Mouse (Mus musculus): ENCODE measurements around the gene Cops2. TPM values are rescaled to one million over a fixed set of nuclear protein-coding genes. Genes with fewer than 3 reads are reported as not detected.
A peak's percentile ranks its signal among the peaks of the same experiment; 100 is the strongest.

Cops2 gene
- polyA plus RNA-seq, 1 experiment from 2014 or later = 85.9 TPM

GRCm38 (mm10) chr2:125784392-125784791 is 74.5 kb downstream of the Cops2 start:
- ATAC-seq (ENCODE audit: insufficient read depth) (no peak), DNase-seq (no peak)
- 65% methylated on average over 4 of the region's 4 CpGs for WGBS
- Histone ChIP-seq H3K9me3 (ENCODE audit: low read depth, low read length) (no peaks in the 10 kb centered on the region), H3K27me3 (ENCODE audit: insufficient read depth, low read length) (no peaks in the 10 kb centered on the region), H3K9ac (no peak overlapping the region), H3K4me3 (ENCODE audit: low read depth, low read length) (no peak overlapping the region), H3K4me1 (ENCODE audit: insufficient read depth) (peaks cover 7% of the 10 kb centered on the region), H3K27ac (ENCODE audit: low read depth) (no peak overlapping the region), H3K36me3 (ENCODE audit: insufficient read depth) (peaks cover 5% of the 10 kb centered on the region; the same call in 1 of the 2 replicates), H3K4me2 (no peak overlapping the region)
- TF ChIP-seq CTCF (IDR thresholded peaks at IDR 0.05; ENCODE audit: low read depth) = no peak

GRCm38 (mm10) chr2:125783868-125784267 is 75.1 kb downstream of the Cops2 start:
- DNase-seq (no peak), ATAC-seq (ENCODE audit: insufficient read depth) (no peak)
- Histone ChIP-seq H3K4me3 (ENCODE audit: low read depth, low read length) (no peak overlapping the region), H3K27me3 (ENCODE audit: insufficient read depth, low read length) (no peaks in the 10 kb centered on the region), H3K36me3 (ENCODE audit: insufficient read depth) (peaks cover 5% of the 10 kb centered on the region; the same call in 1 of the 2 replicates), H3K9ac (no peak overlapping the region), H3K9me3 (ENCODE audit: low read depth, low read length) (no peaks in the 10 kb centered on the region), H3K27ac (ENCODE audit: low read depth) (no peak overlapping the region), H3K4me1 (ENCODE audit: insufficient read depth) (peaks cover 7% of the 10 kb centered on the region), H3K4me2 (no peak overlapping the region)
- WGBS = 43% methylated on average over 4 of the region's 4 CpGs
- no peak for TF ChIP-seq CTCF (IDR thresholded peaks at IDR 0.05; ENCODE audit: low read depth)

GRCm38 (mm10) chr2:125782719-125783109 is 76.2 kb downstream of the Cops2 start, which contains the start of gene Secisbp2l:
TSS of gene Secisbp2l (minus strand) at chr2:125782870.
- peak within 1 kb of the TSS; percentile 51 for H3K27ac ChIP-seq (ENCODE audit: low read depth)
- H3K27me3 ChIP-seq (ENCODE audit: insufficient read depth, low read length) = no peaks in the 10 kb centered on the region
- DNase-seq (peak; percentile 95), ATAC-seq (ENCODE audit: insufficient read depth) (peak; percentile 97)
- peak within 1 kb of the TSS; percentile 85 for H3K4me3 ChIP-seq (ENCODE audit: low read depth, low read length)
- H3K9ac ChIP-seq = peak within 1 kb of the TSS; percentile 90
- peaks cover 5% of the 10 kb centered on the region; the same call in 1 of the 2 replicates for H3K36me3 ChIP-seq (ENCODE audit: insufficient read depth)
- no peaks in the 10 kb centered on the region for H3K9me3 ChIP-seq (ENCODE audit: low read depth, low read length)
- peaks cover 7% of the 10 kb centered on the region for H3K4me1 ChIP-seq (ENCODE audit: insufficient read depth)
- WGBS = under 1% methylated on average over 27 of the region's 28 CpGs
- H3K4me2 ChIP-seq = peak within 1 kb of the TSS; percentile 80
- no peak for TF ChIP-seq CTCF (IDR thresholded peaks at IDR 0.05; ENCODE audit: low read depth)

GRCm38 (mm10) chr2:125781978-125782718 is 76.8 kb downstream of the Cops2 start:
- Histone ChIP-seq H3K9me3 (ENCODE audit: low read depth, low read length) (no peaks in the 10 kb centered on the region), H3K4me1 (ENCODE audit: insufficient read depth) (peaks cover 7% of the 10 kb centered on the region), H3K27me3 (ENCODE audit: insufficient read depth, low read length) (no peaks in the 10 kb centered on the region), H3K27ac (ENCODE audit: low read depth) (peak overlapping the region; percentile 51), H3K9ac (peak overlapping the region; percentile 90), H3K4me3 (ENCODE audit: low read depth, low read length) (peak overlapping the region; percentile 85), H3K36me3 (ENCODE audit: insufficient read depth) (peaks cover 5% of the 10 kb centered on the region; the same call in 1 of the 2 replicates), H3K4me2 (peak overlapping the region; percentile 80)
- 2% methylated on average over 44 of the region's 44 CpGs for WGBS
- no peak for TF ChIP-seq CTCF (IDR thresholded peaks at IDR 0.05; ENCODE audit: low read depth)
- DNase-seq = no peak
- no peak; the same call in 1 of the 2 replicates for ATAC-seq (ENCODE audit: insufficient read depth)

- peak overlapping the region; percentile 80 for H3K4me2 ChIP-seq
- H3K27ac ChIP-seq (ENCODE audit: low read depth) = no peak overlapping the region
- peak; percentile 10 for DNase-seq
- no peak for ATAC-seq (ENCODE audit: insufficient read depth)
- 61% methylated on average over 2 of the region's 2 CpGs for WGBS
- peak overlapping the region; percentile 90 for H3K9ac ChIP-seq
- H3K27me3 ChIP-seq (ENCODE audit: insufficient read depth, low read length) = no peaks in the 10 kb centered on the region
- no peaks in the 10 kb centered on the region for H3K9me3 ChIP-seq (ENCODE audit: low read depth, low read length)
- H3K4me3 ChIP-seq (ENCODE audit: low read depth, low read length) = peak overlapping the region; percentile 85
- H3K36me3 ChIP-seq (ENCODE audit: insufficient read depth) = peaks cover 5% of the 10 kb centered on the region; the same call in 1 of the 2 replicates
- peaks cover 7% of the 10 kb centered on the region for H3K4me1 ChIP-seq (ENCODE audit: insufficient read depth)
- TF ChIP-seq CTCF (IDR thresholded peaks at IDR 0.05; ENCODE audit: low read depth) = no peak
Observed at GRCm38 (mm10) chr2:125781006-125781405, 77.9 kb downstream of the Cops2 start.

Other genes with a start within 250 kb of the Cops2 start
- gene Cep152, start 234.0 kb downstream of the Cops2 start, polyA plus RNA-seq (2014; fragmentation: Nextera tagmentation; extraction: Ambion mirVana) = 7.7 and 9.4 TPM in 2 replicates
- 150 and 164 TPM in 2 replicates for gene Eid1, start 186.0 kb downstream of the Cops2 start, polyA plus RNA-seq (2014; fragmentation: Nextera tagmentation; extraction: Ambion mirVana)
- gene Shc4, start 135.0 kb downstream of the Cops2 start, polyA plus RNA-seq (2014; fragmentation: Nextera tagmentation; extraction: Ambion mirVana) = 1.1 TPM in 2 replicates
- 22.4 and 22.6 TPM in 2 replicates for gene Secisbp2l, start 76.3 kb downstream of the Cops2 start, polyA plus RNA-seq (2014; fragmentation: Nextera tagmentation; extraction: Ambion mirVana)
- gene Galk2, start within 50 bp of the Cops2 start, polyA plus RNA-seq (2014; fragmentation: Nextera tagmentation; extraction: Ambion mirVana) = 39.3 and 41.3 TPM in 2 replicates
- gene Fgf7, start 175.5 kb upstream of the Cops2 start, polyA plus RNA-seq (2014; fragmentation: Nextera tagmentation; extraction: Ambion mirVana) = 5.7 and 6.3 TPM in 2 replicates

All from lung, embryonic 14.5 days (tissue).